Mouse (Mus musculus) neural tube, postnatal 0 days (tissue): Measurements from ENCODE around the gene Homer2. TPM values are rescaled to one million over a fixed set of nuclear protein-coding genes. Genes with fewer than 3 reads are reported as not detected.

ENCODE experiments used
- polyA plus RNA-seq: library from polyadenylated mRNA; unstranded; fragments of >200 nt; fragmentation: Nextera tagmentation; extraction: Ambion mirVana; gene quantifications from 2 replicates; pipeline ENCODE4 v1.2.1, GENCODE M21; 2015

The Homer2 gene
- polyA plus RNA-seq = 39.0 and 40.8 TPM in 2 replicates

DNA sequence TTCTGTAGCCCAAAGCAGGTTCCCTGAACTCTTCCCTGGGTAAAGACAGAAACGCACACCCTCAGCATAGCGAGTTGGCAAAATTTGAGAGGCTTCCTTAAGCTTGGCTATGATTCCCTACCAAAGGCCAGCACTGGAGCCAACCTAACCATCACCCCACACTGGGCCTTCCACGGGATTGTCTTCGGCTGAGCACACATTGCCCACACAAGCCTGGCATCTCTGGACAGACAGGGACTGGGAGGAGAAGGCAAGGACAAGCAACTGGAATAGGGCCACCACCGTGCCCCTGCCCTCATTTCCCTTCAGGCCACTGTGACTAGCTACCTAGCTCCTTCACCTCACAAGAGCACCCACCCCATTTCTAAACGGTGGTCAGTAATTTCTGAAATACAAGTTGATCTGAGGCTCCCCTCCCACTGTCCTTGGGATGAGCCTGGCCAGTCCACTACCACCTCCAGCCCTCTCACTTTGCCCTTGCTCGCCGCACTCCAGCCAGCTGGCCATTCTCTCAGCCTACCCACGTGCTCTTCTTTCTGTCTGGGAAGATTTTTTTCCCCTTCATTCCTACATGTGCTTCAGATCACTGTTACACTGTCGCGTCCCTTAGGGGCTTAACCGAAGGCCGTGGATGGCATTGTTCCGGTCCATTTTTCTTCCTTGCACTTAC is at the start of gene Homer2:
Gene Homer2, minus strand, starts transcription at position 57 of the 670 bp plus-strand sequence.

DNA sequence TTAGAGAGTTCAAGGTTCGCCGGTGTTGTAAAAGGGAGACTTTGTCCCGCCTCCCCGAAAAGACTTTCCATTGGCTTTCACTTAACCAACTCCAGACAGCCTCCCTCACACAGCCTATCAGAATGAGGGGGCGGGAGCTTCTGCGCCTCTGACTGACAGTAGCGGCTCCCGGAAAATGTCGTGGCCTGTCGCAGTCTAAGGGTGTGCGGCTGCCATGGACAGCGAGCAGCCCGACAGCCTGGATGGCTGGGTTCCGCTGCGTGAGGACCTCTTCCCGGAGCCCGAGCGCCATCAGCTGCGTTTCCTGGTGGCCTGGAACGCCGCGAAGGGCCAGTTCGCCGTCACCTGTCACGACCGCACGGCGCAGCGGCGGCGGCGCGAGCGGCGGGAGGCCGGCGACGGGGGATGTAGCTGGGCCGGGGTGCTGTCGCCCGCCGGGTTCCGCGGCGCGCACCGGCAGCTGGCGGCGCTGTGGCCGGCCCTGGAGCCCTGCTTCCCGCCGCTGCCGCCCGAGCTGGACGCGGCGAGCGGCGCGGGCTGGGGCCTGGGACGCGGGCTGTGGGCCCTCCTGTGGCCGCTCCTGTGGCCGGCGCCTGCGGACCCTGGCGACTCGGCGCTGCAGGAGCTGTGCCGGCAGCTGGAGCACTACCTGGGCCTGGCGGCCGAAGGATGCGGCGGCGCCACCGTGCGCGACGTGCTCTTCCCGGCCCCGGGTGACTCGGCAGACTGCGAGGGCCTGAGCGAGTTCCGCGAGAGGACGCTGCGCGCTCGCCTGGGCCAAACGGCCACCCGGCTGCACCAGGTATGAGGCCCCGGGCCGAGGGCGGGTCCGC is 136.0 kb downstream of the Homer2 start, which contains the start of gene Whamm:
Gene Whamm, plus strand, starts transcription at position 159 of the 833 bp plus-strand sequence.

DNA sequence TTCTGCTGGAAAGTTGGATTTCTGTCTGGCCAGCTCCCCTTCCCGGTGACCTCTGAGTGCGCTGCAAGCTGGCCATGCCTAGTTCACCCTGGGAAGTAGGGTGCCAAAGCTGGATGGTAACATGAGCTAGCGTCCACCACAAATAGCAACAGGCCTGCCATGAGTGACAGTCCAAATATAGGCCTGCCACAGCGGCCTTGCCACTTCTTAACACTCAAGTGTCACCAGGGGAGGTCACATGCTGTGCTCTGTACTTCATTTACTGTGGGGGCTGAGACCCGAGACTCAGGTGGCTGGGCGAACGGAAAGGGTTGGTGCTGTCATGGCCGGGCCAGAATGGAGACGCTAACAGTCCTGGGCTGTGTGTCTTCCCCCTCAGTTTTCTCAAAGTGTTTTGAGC is 140.4 kb downstream of the Homer2 start, which contains the start of gene Fsd2:
Gene Fsd2, minus strand, starts transcription at position 53 of the 400 bp plus-strand sequence.

Other genes starting within 250 kb of the Homer2 start
- 99.0 and 115 TPM in 2 replicates for gene Ap3b2, start 213.6 kb downstream of the Homer2 start, polyA plus RNA-seq
- gene BC048679, start 209.2 kb downstream of the Homer2 start, polyA plus RNA-seq = not detected in 2 replicates
- 0.17 and 0.23 TPM in 2 replicates for gene Fsd2, start 140.6 kb downstream of the Homer2 start, polyA plus RNA-seq
- 8.3 and 8.9 TPM in 2 replicates for gene Whamm, start 136.3 kb downstream of the Homer2 start, polyA plus RNA-seq
- 141 and 147 TPM in 2 replicates for gene Ramac, start 55.4 kb upstream of the Homer2 start, polyA plus RNA-seq
- gene 3110040N11Rik, start 82.0 kb upstream of the Homer2 start, polyA plus RNA-seq = 48.4 and 50.8 TPM in 2 replicates
- 97.8 and 104 TPM in 2 replicates for gene Btbd1, start 121.9 kb upstream of the Homer2 start, polyA plus RNA-seq
- gene Gm10160, start 148.3 kb upstream of the Homer2 start, polyA plus RNA-seq = not detected in 2 replicates
- gene Tm6sf1, start 151.5 kb upstream of the Homer2 start, polyA plus RNA-seq = 12.1 and 16.3 TPM in 2 replicates
- 57.3 and 61.2 TPM in 2 replicates for gene Hdgfl3, start 226.9 kb upstream of the Homer2 start, polyA plus RNA-seq